Comparison of ENCODE assay signal across 16 mouse cellular contexts in genomic region chr1:66649568-66649967, GRCm38 (mm10). TPM values are rescaled to one million over a fixed set of nuclear protein-coding genes. Genes with fewer than 3 reads are reported as not detected.
DNase-seq lines count a peak whose midpoint lies in the region; ATAC-seq and TF ChIP-seq lines count a peak whose summit lies in the region.
"Had no signal": no experiment of that assay in that cellular context is flagged by ENCODE, and none has a peak within 500 bp of the region (broad histone marks: within the 10 kb centered on the region; RNA-seq: fewer than 3 reads in every experiment).

No protein-coding gene starts in this region.

- intact Hi-C loops in left cerebral cortex, adult 2 months (cut with DNase I), result no loop called here

- peak; percentile 81 for ATAC-seq in common myeloid progenitor, adult 5-6 weeks (replicated peaks; ENCODE audit: low read depth, poor library complexity, severe bottlenecking)
- no peak for ATAC-seq in forebrain, embryonic 14.5 days
- ATAC-seq: forebrain, embryonic 13.5 days; midbrain, embryonic 13.5 days had no signal

- WGBS in forebrain, embryonic 14.5 days, result 90% methylated on average over 6 of the region's 6 CpGs

- TF ChIP-seq CTCF in left cerebral cortex, adult 2 months (IDR thresholded peaks at IDR 0.05), result no peak

- no peaks in the 10 kb centered on the region for H3K36me3 ChIP-seq in forebrain, embryonic 14.5 days (ENCODE audit: control insufficient read depth, insufficient read depth, low read length)
- H3K36me3 ChIP-seq: kidney, embryonic 15.5 days; limb, embryonic 15.5 days; midbrain, embryonic 13.5 days had no signal

- no peak overlapping the region for H3K9ac ChIP-seq in forebrain, embryonic 14.5 days (ENCODE audit: low read length)
- H3K9ac ChIP-seq: forebrain, embryonic 13.5 days; kidney, embryonic 15.5 days; limb, embryonic 15.5 days; midbrain, embryonic 13.5 days had no signal

- H3K27me3 ChIP-seq in forebrain, embryonic 14.5 days (replicated peaks; ENCODE audit: control insufficient read depth, insufficient read depth, low read length), result no peaks in the 10 kb centered on the region
- H3K27me3 ChIP-seq: forebrain, embryonic 13.5 days; kidney, embryonic 15.5 days; limb, embryonic 15.5 days; midbrain, embryonic 13.5 days had no signal

- H3K4me2 ChIP-seq in forebrain, embryonic 14.5 days (ENCODE audit: low read length), result no peak overlapping the region
- H3K4me2 ChIP-seq: forebrain, embryonic 13.5 days; kidney, embryonic 15.5 days; limb, embryonic 15.5 days; midbrain, embryonic 13.5 days had no signal

- peak overlapping the region; percentile 62 for H3K27ac ChIP-seq in left cerebral cortex, adult 2 months
- H3K27ac ChIP-seq in forebrain, embryonic 14.5 days (ENCODE audit: low read depth, low read length), result no peak overlapping the region
- H3K27ac ChIP-seq: forebrain, embryonic 13.5 days; kidney, embryonic 15.5 days; limb, embryonic 15.5 days; midbrain, embryonic 13.5 days had no signal

- no peaks in the 10 kb centered on the region for H3K9me3 ChIP-seq in forebrain, embryonic 14.5 days (replicated peaks; ENCODE audit: control insufficient read depth, low read length)
- H3K9me3 ChIP-seq: forebrain, embryonic 13.5 days; kidney, embryonic 15.5 days; limb, embryonic 15.5 days; midbrain, embryonic 13.5 days had no signal

- H3K4me1 ChIP-seq in forebrain, embryonic 14.5 days (ENCODE audit: control insufficient read depth, insufficient read depth, low read length), result no peaks in the 10 kb centered on the region; the same call in 1 of the 2 replicates
- H3K4me1 ChIP-seq: kidney, embryonic 15.5 days had no signal

- peak; percentile 14 for DNase-seq in right cerebral cortex, postnatal 14 days
- DNase-seq in right cerebral cortex, postnatal 4 days, result no peak
- DNase-seq in left cerebral cortex, adult 2 months (ENCODE audit: extremely low spot score in 1 of 2, low spot score in 2 of 2), result peak; percentile 33 to 57
- no peak for DNase-seq in kidney, postnatal 25 days
- DNase-seq in forebrain, embryonic 14.5 days (ENCODE audit: low spot score), result no peak
- DNase-seq in B cell, adult 2 months, result no peak
- DNase-seq: adrenal gland, postnatal 10 days; cerebellum, adult 9-10 months; embryo, embryonic 11 days; lung, adult 18-20 months; lung, postnatal 4 days had no signal

- no peak overlapping the region for H3K4me3 ChIP-seq in left cerebral cortex, adult 2 months
- no peak overlapping the region for H3K4me3 ChIP-seq in forebrain, embryonic 14.5 days (ENCODE audit: low read depth, low read length)
- H3K4me3 ChIP-seq: forebrain, embryonic 13.5 days; kidney, embryonic 15.5 days; limb, embryonic 15.5 days; midbrain, embryonic 13.5 days had no signal

RNA-seq across cellular contexts. Expression of gene Rpe, which starts 51.1 kb away (rescaled TPM):
- total RNA-seq in common myeloid progenitor, adult 5-6 weeks (2017), result 34.3 and 38.9 TPM in 2 replicates
- 10 to 100 TPM; 34.6 to 38.5 TPM for total RNA-seq in left cerebral cortex, adult 2 months (2021)
- 46.3 and 47.9 TPM in 2 replicates for polyA plus RNA-seq in forebrain, embryonic 14.5 days (2014; fragmentation: Nextera tagmentation; extraction: Ambion mirVana)

Comparison
In these comparisons a context has a peak if more than half of its experiments do, and no peak if none do; other contexts are left out.
1. DNase-seq: peak in right cerebral cortex, postnatal 14 days (single experiment) and left cerebral cortex, adult 2 months (2 of 2); none in right cerebral cortex, postnatal 4 days (single experiment), kidney, postnatal 25 days (0 of 2), forebrain, embryonic 14.5 days (single experiment) and B cell, adult 2 months (0 of 2).